Mouse (Mus musculus) layer of hippocampus, postnatal 14 days (tissue): ENCODE data around the gene Smc3. TPM values are rescaled to one million over a fixed set of nuclear protein-coding genes. Genes with fewer than 3 reads are reported as not detected.

Experiments
- DNase-seq, 2 experiments: peaks; one replicate each; pipeline ENCODE4 v3.0.0; 2021 to 2022; ENCODE audit warnings: low spot score in 2 of 2, mixed read lengths in 1 of 2
- long read RNA-seq, 2 experiments: library from polyadenylated mRNA; stranded (forward); transcript quantifications; one replicate each; pipeline ENCODE4 v2.0.0; 2021
- total RNA-seq, 2 experiments: library from RNA; stranded (reverse); gene quantifications; 2 replicates each; pipeline ENCODE4 v1.2.3; 2021

The Smc3 gene
- total RNA-seq, result 10 to 100 TPM; 34.8 to 37.3 TPM
- long read RNA-seq, experiment 1, full-length matches to known transcripts, result 24 of 27 reads
- long read RNA-seq, experiment 1, partial matches to known transcripts, result 3 of 27 reads
- long read RNA-seq, experiment 1, other reads (novel, unspliced or antisense), result 0 of 27 reads
- long read RNA-seq, experiment 2, full-length matches to known transcripts, result 32 of 36 reads
- long read RNA-seq, experiment 2, partial matches to known transcripts, result 4 of 36 reads
- long read RNA-seq, experiment 2, other reads (novel, unspliced or antisense), result 0 of 36 reads

DNA sequence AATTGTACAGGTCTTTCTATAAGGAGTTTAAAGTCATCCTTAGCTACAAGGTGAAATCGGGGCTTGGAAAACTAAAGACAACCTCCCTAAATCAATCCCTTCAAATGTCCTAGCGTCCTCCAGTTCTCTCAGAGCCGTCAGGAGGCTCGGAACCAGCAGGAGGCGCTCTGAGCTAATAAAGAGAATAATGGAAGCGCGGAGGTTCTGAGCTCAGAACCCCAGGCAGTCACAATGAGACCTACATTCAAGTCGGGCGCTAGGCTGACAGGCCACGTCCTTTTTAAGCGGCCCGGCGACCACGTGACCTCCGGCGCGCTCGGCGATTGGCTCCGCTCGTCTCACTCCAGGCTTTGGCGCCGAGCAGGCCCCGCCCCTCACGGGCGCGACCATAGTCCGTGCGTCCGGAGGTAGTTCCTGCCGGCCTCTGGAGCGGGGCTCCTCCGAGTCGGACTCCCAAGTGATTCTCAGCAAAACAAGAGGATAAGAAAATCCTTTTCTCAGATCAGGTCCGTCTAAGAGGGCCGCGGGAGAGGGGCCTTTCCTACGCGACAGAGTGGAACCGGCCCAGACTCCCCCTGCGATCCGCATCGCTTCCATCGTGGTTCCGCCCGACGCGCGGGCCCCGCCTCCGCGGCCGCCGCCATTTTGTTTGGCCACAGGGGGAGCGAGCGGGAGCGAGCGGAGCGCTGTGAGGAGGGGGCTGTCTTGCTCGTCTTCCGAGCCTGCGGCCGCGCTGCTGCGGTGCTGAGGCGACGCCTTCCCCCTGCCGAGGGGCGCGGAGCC, at the start of gene Smc3:
TSS of gene Smc3 (plus strand) at position 642 of the 783 bp plus-strand sequence.
- DNase-seq, result peak; percentile 99

DNA sequence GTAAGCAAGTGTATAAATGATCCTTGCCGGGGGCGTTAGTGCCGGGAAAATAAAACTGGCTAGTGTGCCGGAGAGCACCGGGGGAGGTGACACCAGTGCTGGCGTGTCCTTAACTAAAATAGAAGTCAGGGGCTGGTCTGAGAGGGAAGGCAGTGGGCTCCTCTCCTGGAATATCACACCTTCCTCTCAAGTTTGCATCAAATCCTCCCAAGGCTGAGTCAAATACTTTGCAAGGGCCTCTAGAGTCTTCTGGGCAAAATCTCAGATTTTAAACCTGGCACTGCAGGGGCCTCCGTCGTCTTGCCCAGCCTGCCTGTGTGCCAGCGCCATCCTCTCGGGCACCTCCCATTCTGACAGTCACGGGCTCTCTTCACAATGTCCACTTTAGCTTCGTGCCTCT, 49.2 kb upstream of the Smc3 start:
- no peak for DNase-seq

DNA sequence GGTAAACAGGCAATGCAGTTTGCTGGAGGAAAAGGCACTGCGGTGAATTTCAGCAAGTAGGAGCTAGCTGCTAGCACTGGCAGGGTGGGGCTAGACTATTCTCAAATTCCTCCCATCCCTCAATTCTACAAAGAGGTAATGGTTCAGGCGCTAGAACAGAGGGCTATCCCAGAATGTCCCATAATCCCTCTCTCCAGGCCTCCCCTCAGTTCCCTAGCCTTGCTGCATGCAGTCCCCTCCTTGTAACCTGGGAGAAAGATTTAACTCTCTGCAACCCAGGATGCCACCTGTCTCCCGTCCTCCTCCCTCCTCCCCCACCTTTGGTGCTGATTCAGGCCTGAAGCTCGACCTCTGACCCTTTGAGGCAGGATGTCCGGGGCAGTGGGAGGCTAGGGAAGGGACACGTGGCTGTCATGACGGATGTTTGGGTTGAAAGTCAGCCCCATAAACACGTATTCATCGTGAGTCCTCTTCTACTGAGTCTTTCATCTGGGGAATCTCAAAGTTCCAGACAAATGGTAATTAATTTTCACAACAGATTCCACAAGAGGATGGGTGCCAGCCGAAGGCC, 47.9 kb upstream of the Smc3 start:
- no peak for DNase-seq

DNA sequence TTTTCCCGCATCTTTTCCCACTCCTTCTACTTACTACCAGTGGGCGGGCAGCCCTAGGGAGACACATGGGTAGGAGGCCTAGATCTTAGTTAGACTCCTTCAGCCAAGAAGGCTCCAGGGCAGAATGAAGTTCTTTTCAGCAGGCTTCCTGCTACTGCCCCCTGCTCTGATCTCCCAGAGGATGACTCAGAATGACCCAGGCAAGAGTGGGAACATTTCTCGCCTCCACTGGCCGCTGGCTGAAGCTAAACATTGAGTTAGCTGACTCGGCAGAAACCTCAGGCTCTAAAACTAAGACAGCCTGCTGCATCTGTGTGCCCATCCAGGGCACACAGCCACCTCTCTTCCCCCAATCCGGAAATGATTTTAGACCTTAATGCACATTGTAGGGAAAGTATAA, 47.4 kb upstream of the Smc3 start:
- DNase-seq, result no peak

DNA sequence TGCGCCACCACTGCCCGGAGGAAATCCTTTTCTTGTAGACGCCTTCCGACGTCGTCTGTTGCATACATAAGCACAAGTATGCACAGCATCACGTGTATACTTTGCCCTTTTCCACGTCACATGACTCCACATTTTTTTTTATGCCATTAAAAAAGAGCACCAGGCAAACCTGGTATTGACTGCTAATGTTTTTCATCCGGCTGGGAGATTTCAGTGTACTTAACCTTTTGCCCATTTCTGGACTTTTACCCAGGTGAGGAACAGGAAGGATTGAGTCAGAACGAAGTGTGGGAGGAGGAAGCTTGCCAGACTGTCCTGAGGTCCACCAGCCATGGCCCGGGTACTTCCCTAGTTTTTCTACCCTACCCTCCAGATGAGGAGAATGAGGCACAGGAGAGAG, 45.8 kb upstream of the Smc3 start:
- DNase-seq, result no peak

DNA sequence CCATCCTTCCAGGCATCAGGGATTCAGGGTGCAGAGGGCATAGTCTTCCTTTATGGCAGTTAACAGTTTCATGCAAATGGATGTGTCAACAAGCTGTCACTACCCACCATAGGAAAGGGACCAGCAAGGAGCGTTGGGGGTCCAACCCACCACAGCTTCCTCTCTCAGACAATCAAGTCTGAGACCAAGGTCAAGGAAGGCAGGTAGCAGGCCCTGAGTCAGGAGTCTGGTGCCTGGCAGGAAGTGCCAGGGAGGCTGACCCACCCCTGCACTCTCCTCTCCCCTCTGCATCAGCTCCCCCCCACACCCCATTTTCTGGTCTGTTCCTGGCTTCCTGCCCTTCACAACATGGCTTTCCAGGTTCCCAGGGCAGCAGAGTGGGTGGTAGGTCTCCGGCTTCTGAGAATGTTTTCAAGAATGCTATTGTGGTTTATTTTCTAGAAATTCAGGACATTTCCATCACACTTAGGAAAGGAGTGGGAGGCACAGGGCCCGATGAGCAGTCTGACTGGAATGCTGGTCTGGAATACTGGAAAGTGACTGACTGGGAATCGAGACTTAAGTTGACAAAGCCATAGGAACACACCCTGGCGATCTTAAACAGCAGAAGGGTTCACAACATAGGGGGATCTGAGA, 45.1 kb upstream of the Smc3 start:
- no peak for DNase-seq

DNA sequence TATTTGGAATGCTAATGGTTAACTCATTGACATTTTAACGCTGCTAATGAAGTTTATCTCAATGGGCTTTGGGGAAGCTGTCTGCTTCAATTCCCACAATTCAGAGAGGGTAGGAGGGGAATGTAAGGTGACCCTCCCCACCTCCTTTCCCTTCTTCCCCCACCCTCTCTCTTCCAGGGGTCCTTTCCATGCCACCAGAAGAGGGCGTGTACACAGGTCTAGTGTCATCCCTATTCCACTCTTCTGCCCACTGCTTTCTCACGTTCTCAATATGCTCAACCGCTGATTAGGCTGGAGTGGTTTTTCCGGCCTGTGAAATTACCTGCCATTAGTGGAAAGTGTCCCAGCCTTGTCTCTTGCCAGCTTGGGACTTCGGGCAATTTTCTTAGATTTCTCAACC, 43.4 kb upstream of the Smc3 start:
- DNase-seq, result no peak

DNA sequence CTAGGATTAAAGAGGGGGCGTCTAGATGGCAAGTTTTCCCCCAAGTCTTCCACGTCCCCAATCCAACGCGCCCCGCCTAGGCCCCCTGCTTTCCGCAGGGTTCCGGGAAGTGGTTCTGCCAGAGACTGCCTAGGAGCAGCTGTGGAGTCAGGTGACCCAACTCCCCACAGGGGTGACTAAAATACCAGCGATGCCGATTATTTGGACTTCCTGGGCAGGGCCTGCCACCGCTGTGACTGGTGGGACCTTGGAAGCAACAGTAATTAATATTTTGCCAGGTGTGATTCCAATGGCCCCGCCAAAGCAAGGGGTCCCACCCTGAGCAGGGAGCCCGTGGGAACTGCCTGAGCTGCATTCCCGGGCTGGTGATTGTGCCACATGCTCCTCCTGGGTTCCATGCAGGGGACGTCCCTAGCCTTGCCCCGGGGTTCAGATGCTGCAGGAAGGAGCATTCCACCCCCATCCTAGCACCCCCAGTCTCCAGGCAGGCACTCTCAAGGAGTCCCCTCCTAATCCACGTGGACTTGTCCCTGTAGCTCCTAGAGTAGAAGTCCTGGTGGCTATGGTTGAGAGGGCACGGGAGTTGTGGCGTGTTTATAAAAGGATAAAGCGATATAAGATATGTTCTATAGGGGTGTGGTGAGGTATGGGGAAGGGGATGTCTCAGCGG, 42.8 kb upstream of the Smc3 start:
- DNase-seq, result no peak

DNA sequence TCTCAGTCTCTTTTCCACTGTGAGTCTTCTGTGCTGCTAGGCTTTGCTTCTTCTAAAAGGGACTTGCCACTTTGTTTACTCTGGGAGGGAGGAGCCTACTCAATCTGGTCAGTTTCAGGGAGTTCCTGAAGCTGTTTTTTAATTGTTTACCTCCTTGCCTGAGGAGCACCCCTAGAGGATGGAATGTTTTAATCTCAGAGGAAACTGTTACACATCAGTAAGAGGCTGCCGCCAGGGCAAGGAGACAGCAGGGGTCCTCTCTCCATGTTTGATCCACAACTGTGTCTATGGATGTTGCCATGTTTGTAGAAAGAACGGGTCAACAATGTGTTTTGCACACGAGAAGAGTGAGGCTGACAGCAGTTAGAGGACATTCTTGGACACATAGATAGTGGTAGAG, 39.8 kb upstream of the Smc3 start:
- DNase-seq, result no peak

DNA sequence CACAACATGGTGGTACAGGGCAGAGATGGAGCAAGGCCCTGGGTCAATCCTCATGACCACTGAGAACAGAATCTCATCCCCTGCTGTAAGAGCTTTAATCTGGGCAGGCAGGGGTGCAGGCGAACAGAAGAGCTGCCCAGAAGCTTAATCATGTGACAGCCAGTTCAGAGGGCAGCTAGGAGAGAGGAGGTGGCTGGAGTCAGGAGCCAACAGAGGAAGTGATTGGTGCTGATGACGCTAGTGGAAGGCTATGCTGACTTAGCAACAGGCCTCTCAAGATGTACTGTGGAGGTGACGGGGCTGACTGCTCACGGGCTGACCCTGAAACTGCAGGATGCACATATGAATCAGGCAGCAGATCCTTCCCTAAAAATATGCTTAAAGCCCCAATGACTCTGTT, 36.0 kb upstream of the Smc3 start:
- DNase-seq, result no peak

DNA sequence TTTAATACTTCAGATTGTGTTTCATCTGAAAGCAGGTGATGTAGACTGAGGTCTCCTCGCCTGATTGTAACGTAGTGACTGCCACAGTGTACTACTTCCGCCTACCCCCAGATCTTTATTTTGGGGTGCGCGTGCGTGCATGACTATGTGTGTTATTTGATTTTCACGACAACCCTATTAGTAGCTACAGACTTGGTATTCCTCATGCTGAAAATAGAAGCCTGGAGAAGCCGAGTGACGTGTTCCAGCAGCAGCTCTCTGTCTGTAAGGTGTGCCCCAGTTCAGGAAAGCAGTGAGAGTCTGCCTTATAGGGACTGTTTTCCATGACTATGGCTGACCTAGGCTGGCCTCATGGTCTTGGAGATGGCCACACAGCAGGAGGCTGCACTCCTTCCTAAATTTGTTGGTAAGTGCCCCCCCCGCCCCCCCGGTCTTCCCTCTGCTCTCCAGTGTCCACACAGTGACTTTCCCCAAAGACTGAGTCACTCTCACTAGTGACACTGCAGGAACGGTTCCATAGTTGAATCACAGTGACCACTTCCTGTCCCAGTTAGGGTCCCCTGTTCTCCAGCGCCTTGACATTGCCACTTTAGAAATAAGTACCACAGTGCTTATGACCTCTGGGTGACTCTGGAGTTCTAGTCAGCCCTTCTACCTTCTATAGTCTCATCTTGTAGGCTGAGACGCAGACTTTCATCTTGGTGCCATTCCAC, 34.5 kb upstream of the Smc3 start:
- no peak for DNase-seq

DNA sequence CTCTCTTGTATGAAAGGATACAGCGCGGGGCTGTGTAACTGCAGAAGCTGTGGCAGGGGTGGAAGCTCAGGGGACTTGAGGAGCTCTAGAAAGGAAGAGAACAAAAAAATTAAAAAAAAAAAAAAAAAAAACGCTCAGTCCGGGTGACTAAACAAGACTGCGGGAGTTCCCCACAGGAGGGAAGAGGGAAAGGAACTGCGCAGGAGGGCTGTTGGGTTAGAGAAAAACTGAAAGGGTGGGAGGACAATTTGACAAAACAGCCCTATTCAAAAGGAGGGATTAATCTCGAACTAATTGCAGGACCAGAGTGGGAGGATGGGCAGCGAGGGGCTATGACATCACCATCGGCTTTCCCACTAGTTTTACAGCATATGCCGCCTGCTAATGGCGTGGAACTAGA, 32.3 kb upstream of the Smc3 start:
- DNase-seq, result no peak

DNA sequence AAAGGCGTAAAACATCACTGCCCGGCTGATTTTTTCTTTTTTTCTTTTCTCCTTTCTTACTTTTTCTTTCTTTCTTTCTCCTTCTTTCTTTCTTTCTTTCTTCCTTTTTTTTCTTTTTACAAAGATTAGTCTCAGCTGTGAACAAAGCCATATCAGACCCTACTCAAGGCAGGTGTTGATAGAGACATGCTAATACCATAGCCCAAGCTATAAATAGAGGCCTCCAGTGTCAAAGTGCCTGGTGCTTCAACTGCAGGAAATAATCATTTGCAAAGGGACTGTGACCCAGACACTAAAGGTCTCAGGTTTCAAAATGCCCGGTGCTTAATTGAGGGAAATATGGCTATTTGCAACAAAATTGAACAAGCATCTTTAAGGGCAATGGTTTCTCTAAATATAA, 31.6 kb upstream of the Smc3 start:
- no peak for DNase-seq

DNA sequence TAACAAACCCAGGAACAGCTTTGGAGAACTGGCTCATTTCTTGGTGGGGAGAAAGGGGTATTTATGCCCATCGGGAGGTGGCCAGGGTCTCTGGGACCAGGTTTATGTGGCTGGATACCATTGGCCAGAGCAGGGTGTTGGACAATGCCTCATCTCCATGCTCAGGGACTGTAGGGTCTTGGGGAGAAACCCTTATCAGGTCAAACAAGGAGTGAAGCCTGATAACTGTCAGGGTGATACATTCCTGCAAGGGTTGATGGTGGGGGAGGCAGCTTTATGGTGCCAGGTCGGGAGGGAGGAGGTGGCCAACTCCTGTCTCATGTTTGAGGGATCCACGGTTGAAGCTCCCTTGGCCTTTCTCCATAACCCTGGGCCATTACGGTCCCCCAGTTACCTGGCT, 29.1 kb upstream of the Smc3 start:
- no peak for DNase-seq

DNA sequence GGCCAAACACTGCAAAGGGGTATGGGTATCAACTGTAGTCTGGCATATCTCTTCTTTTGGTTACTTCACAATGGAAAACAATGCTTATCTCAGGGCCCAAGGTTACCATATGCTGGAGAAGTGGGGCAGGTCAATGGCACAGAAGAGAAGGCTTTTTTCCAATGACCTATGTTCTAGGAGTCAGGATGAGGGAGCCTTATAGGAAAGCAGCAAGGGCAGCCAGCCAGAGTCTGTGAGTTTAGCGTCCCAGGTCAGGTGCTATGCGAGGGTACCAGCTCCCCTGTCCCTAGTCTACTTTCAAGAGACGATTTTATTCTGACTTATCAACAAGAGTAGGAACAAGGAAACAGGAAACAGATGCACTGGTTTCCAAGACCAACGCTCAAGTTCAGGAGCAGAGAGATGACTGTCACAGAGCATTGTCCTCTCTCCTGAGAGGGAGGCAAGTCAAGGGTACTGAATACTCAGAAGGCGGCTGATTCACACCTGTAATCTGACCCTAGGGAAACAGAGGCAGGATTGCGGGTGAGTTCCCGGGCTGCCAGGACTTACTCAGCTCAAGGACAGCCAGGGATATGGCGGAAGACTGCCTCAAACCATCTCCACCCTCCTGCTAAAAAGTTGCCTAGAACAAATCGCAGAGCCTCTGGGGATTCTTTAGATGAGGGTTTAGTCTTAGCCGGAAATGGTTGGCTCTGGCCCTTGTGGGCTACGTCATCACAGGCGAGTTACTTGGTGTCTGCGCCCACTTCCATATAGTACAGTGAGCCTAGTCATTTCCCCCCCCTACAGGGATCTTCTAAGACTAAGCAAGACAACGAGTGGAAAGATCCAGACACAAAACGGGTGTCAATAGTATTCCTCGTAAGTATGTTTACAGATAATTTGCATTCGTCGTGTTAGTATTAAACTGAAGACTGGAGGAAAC, 28.4 kb upstream of the Smc3 start:
- DNase-seq, result no peak

DNA sequence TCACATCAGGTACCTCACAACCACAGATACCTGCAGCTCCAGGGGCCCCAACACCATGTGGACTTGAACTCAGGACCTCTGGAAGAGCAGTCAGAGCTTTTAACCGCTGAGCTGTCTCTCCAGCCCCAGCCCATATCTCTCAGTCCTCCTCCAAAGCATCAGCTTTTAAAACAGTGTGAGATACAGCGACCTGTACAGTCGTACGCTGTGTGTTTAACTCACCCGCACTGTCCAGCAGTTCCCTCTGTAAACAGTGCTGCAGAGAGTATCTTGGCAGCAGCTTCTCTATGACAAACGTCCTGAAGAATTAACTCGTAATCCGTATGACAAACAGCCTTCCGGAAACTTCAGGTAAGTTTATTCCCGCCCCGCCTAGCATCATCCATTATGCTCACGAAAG, 27.6 kb upstream of the Smc3 start:
- DNase-seq, result no peak

DNA sequence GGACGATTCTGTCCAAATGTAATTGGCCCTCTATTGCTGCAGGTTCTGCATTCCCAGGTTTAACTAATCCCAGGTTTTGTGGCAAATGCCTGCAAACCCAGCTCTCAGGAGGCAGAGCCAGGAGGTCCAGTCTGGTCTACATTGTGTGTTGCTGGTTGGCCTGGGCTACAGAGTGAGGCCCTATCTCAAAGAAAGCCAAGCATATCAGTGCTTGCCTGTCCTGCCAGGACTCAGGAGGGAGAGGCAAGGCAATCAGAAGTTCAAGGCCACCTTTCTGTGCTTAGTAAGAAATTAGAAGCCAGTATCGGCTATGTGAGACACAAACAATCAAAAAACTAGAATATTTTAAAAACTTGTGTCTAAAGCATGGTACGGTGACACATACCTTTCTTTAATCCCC, 27.0 kb upstream of the Smc3 start:
- DNase-seq, result no peak

DNA sequence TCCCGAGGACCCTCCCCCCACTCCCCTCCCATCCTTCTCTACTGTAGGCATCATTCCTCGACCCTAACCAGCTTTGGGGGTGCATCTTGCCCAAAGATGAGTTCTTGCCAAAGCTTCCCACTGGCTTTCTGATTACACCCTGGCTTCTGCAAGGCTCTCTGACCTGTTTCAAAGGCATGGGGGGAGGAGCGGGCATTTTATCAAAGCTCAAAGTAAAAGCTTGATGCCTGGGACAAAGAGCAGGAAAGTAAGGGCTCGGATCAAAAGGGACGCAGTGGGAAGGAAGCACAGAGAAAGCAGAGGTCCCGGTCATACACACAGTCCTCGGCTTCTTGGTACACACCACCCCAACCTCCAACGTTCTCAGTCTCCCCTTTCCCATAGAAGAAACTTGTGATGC, 26.1 kb upstream of the Smc3 start:
- no peak for DNase-seq

DNA sequence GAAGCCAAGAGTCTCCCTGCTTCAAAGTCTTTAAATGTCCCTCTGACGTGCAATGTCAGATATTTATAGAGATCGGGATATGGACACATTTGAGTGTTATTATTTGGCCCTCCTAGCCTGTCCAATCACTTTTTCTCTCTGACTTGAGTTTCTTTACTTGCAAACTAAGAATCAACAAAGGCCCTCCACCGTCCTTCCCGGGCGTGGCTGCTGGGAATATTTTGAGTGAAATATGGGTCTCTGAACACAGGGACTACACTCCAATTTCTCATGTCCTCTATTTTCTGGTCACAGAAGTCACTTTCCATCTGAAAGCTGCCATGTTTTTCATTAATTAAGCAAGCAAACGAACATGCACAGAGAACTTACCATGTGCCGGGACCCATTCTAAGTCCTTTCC, 25.7 kb upstream of the Smc3 start:
- DNase-seq, result no peak
